Mouse (Mus musculus) erythroblast, embryonic 14.5 days (primary cell): Measurements from ENCODE around the gene Arid4b.

ENCODE experiments used
- GATA1 ChIP-seq: IDR thresholded peaks from 2 replicates; pipeline ENCODE4 v1.6.1; 2012; ENCODE audit warnings: low read length, inconsistent platforms, mixed read lengths
- TAL1 ChIP-seq: IDR thresholded peaks from 3 replicates; pipeline ENCODE4 v1.6.1; 2012; ENCODE audit warnings: low read length, inconsistent platforms, mixed read lengths

DNA sequence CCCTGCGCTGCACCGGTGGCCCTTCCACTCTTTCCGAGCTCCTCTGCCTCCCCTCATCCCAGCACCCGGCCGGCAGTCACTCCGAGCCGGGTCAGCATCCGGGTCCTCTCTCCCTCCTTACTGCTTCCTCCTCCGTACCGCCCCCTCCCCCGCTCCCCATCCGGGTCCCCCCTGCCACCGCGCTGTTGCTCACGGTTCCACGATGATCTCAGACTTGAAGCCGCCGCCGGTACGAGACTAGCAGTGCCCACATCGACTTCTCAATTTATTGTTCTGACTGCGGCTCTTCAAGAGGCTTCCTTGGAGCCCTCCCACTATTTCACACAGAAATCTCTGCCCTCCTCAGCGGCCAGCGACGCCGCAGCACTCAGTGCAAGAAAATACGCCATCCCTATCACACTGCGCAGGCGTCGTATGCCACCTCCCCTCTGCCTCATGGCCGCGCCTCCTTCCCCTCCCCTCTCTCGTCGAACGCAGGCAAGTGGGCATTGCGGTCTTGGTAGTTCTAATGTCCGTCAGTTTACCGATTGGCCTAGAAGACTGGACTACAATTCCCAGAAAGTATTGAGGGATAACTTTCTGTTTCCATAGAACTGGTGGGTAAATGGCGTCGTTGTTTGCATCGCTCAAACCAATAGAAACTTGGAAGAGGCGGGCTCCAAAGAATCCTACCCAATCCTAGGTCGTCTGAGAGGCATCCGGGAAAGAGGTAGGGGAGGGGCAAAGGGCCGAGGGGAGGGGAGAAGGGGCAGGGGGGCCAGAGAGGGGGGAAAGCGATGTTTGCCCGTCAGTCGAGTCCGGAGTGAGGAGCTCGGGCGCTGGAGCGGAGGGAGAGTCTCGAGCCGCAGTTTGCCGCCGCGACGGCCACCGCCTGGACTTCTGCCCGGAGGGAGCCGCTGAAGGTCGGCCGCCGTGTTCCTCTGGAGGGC is at the start of gene Arid4b, which contains the start of gene Ggps1:
- no peak for TF ChIP-seq GATA1
- TF ChIP-seq TAL1, result no peak
